ENCODE assay signal across 20 mouse cellular contexts in genomic region chr13:37361249-37361648, GRCm38 (mm10). TPM values are rescaled to one million over a fixed set of nuclear protein-coding genes. Genes with fewer than 3 reads are reported as not detected.
DNase-seq lines count a peak whose midpoint lies in the region; ATAC-seq and TF ChIP-seq lines count a peak whose summit lies in the region.
"Had no signal": no experiment of that assay in that cellular context is flagged by ENCODE, and none has a peak within 500 bp of the region (broad histone marks: within the 10 kb centered on the region; RNA-seq: fewer than 3 reads in every experiment).

No protein-coding gene starts in this region.

- H3K9me3 ChIP-seq in forebrain, embryonic 14.5 days (replicated peaks; ENCODE audit: control insufficient read depth, low read length) = no peaks in the 10 kb centered on the region
- no peaks in the 10 kb centered on the region for H3K9me3 ChIP-seq in forebrain, embryonic 10.5 days
- no peaks in the 10 kb centered on the region for H3K9me3 ChIP-seq in lung, postnatal 0 days (ENCODE audit: low read length)
- H3K9me3 ChIP-seq: hindbrain, embryonic 12.5 days; liver, embryonic 13.5 days; midbrain, embryonic 13.5 days; neural tube, embryonic 12.5 days had no signal

- H3K4me3 ChIP-seq in forebrain, embryonic 14.5 days (ENCODE audit: low read depth, low read length) = no peak overlapping the region
- no peak overlapping the region for H3K4me3 ChIP-seq in forebrain, embryonic 10.5 days
- H3K4me3 ChIP-seq in layer of hippocampus, adult 2 months = no peak overlapping the region
- H3K4me3 ChIP-seq in lung, postnatal 0 days (ENCODE audit: low read depth, low read length) = no peak overlapping the region
- H3K4me3 ChIP-seq: heart, adult 2 months; hindbrain, embryonic 12.5 days; liver, embryonic 13.5 days; midbrain, embryonic 13.5 days; neural tube, embryonic 12.5 days had no signal

- H3K4me2 ChIP-seq in forebrain, embryonic 14.5 days (ENCODE audit: low read length) = no peak overlapping the region
- no peak overlapping the region for H3K4me2 ChIP-seq in lung, postnatal 0 days (replicated peaks; ENCODE audit: low read depth, low read length)
- H3K4me2 ChIP-seq: hindbrain, embryonic 12.5 days; liver, embryonic 13.5 days; midbrain, embryonic 13.5 days; neural tube, embryonic 12.5 days had no signal

- no peaks in the 10 kb centered on the region for H3K36me3 ChIP-seq in forebrain, embryonic 14.5 days (ENCODE audit: control insufficient read depth, insufficient read depth, low read length)
- no peaks in the 10 kb centered on the region for H3K36me3 ChIP-seq in forebrain, embryonic 10.5 days (replicated peaks)
- no peaks in the 10 kb centered on the region for H3K36me3 ChIP-seq in lung, postnatal 0 days (ENCODE audit: insufficient read depth, low read length)
- H3K36me3 ChIP-seq: hindbrain, embryonic 12.5 days; liver, embryonic 13.5 days; midbrain, embryonic 13.5 days; neural tube, embryonic 12.5 days had no signal

- peak; percentile 78 for TF ChIP-seq EP300 in lung, postnatal 0 days (IDR thresholded peaks at IDR 0.05)

- H3K27ac ChIP-seq in forebrain, embryonic 14.5 days (ENCODE audit: low read depth, low read length) = no peak overlapping the region
- H3K27ac ChIP-seq in forebrain, embryonic 10.5 days = no peak overlapping the region
- peak overlapping the region; percentile 11; the same call in 1 of the 2 replicates for H3K27ac ChIP-seq in layer of hippocampus, adult 2 months
- peak overlapping the region; percentile 59; the same call in 1 of the 2 replicates for H3K27ac ChIP-seq in lung, postnatal 0 days (ENCODE audit: low read length)
- H3K27ac ChIP-seq: heart, adult 2 months; hindbrain, embryonic 12.5 days; liver, embryonic 13.5 days; midbrain, embryonic 13.5 days; neural tube, embryonic 12.5 days; stomach, postnatal 0 days had no signal

- H3K27me3 ChIP-seq in forebrain, embryonic 14.5 days (replicated peaks; ENCODE audit: control insufficient read depth, insufficient read depth, low read length) = no peaks in the 10 kb centered on the region
- no peaks in the 10 kb centered on the region for H3K27me3 ChIP-seq in forebrain, embryonic 10.5 days (ENCODE audit: poor library complexity, severe bottlenecking)
- no peaks in the 10 kb centered on the region for H3K27me3 ChIP-seq in lung, postnatal 0 days (replicated peaks; ENCODE audit: insufficient read depth, low read length)
- H3K27me3 ChIP-seq: hindbrain, embryonic 12.5 days; liver, embryonic 13.5 days; midbrain, embryonic 13.5 days; neural tube, embryonic 12.5 days had no signal

- DNase-seq in forebrain, embryonic 14.5 days (ENCODE audit: low spot score) = peak; percentile 8
- DNase-seq in forebrain, embryonic 10.5 days (ENCODE audit: extremely low spot score, low spot score) = no peak
- DNase-seq in layer of hippocampus, adult 2 months (ENCODE audit: low spot score in 2 of 2) = no peak
- DNase-seq in layer of hippocampus, adult 9-11 months = no peak
- peak; percentile 81 for DNase-seq in NIH3T3 (ENCODE audit: low read depth)
- DNase-seq in lung, postnatal 0 days (ENCODE audit: low spot score) = peak; percentile 72
- no peak for DNase-seq in thymus, postnatal 4 days
- no peak for DNase-seq in left cerebral cortex, postnatal 10 days (ENCODE audit: extremely low spot score in 1 of 2, low spot score in 2 of 2)
- DNase-seq: adrenal gland, adult 8-10 months; cerebellum, postnatal 10 days; heart, adult 2 months; kidney, adult 18-20 months; kidney, postnatal 10 days; left cerebral cortex, postnatal 4 days; liver, embryonic 13.5 days; right cerebral cortex, postnatal 4 days had no signal

- intact Hi-C loops in left cerebral cortex, postnatal 10 days (cut with DNase I) = no loop called here

- TF ChIP-seq CTCF in layer of hippocampus, adult 2 months (conservative IDR thresholded peaks at IDR 0.05) = no peak
- TF ChIP-seq CTCF in lung, postnatal 0 days (IDR thresholded peaks at IDR 0.05) = no peak

- WGBS in forebrain, embryonic 14.5 days = 81% methylated on average over 1 of the region's 1 CpGs
- WGBS in forebrain, embryonic 10.5 days = 86% methylated on average over 1 of the region's 1 CpGs
- WGBS in lung, postnatal 0 days = 33% methylated on average over 1 of the region's 1 CpGs

- no peak for ATAC-seq in forebrain, embryonic 14.5 days
- ATAC-seq in lung, postnatal 0 days = peak; percentile 72
- ATAC-seq: midbrain, embryonic 13.5 days had no signal

- no peaks in the 10 kb centered on the region for H3K4me1 ChIP-seq in forebrain, embryonic 14.5 days (ENCODE audit: control insufficient read depth, insufficient read depth, low read length)
- H3K4me1 ChIP-seq in forebrain, embryonic 10.5 days = no peaks in the 10 kb centered on the region
- peaks cover 3% of the 10 kb centered on the region; the same call in 1 of the 2 replicates for H3K4me1 ChIP-seq in lung, postnatal 0 days (ENCODE audit: insufficient read depth, low read depth, low read length)
- H3K4me1 ChIP-seq: hindbrain, embryonic 12.5 days; liver, embryonic 13.5 days; midbrain, embryonic 13.5 days; neural tube, embryonic 12.5 days had no signal

- H3K9ac ChIP-seq in forebrain, embryonic 14.5 days (ENCODE audit: low read length) = no peak overlapping the region
- H3K9ac ChIP-seq in lung, postnatal 0 days (replicated peaks; ENCODE audit: low read depth) = no peak overlapping the region
- H3K9ac ChIP-seq: hindbrain, embryonic 12.5 days; liver, embryonic 13.5 days; midbrain, embryonic 13.5 days; neural tube, embryonic 12.5 days had no signal

RNA-seq across cellular contexts. Expression of gene Ly86, which starts 16.2 kb away (rescaled TPM):
- polyA plus RNA-seq in forebrain, embryonic 14.5 days (2014; fragmentation: Nextera tagmentation; extraction: Ambion mirVana) = 6.0 and 11.2 TPM in 2 replicates
- polyA plus RNA-seq in forebrain, embryonic 10.5 days (2016; fragmentation: Nextera tagmentation; extraction: Ambion mirVana) = 3.0 and 4.2 TPM in 2 replicates
- 1 to 10 TPM; 8.5 to 8.7 TPM for total RNA-seq in layer of hippocampus, adult 2 months (2021)
- polyA plus RNA-seq in lung, postnatal 0 days (2015; fragmentation: Nextera tagmentation; extraction: Ambion mirVana) = 13.8 and 15.5 TPM in 2 replicates
- 1 to 10 TPM; 8.0 to 9.4 TPM for total RNA-seq in left cerebral cortex, postnatal 10 days (2021)

Comparison
In these comparisons a context has a peak if more than half of its experiments do, and no peak if none do; other contexts are left out.
1. DNase-seq: peak in forebrain, embryonic 14.5 days (single experiment), NIH3T3 (single experiment) and lung, postnatal 0 days (single experiment); none in forebrain, embryonic 10.5 days (single experiment), layer of hippocampus, adult 2 months (0 of 2), layer of hippocampus, adult 9-11 months (single experiment), thymus, postnatal 4 days (single experiment) and left cerebral cortex, postnatal 10 days (0 of 2).
2. H3K27ac ChIP-seq: peak in layer of hippocampus, adult 2 months (single experiment) and lung, postnatal 0 days (single experiment); none in forebrain, embryonic 14.5 days (single experiment) and forebrain, embryonic 10.5 days (single experiment).